Mouse (Mus musculus) bone marrow macrophage, adult 2 months (primary cell): ENCODE measurements around the gene Htra2.

Experiments used
- CTCF ChIP-seq: IDR thresholded peaks from 2 replicates; pipeline ENCODE4 v1.5.1; 2012; ENCODE audit warnings: low read depth, mild to moderate bottlenecking, low read length, moderate library complexity
- POLR2A ChIP-seq: IDR thresholded peaks from 2 replicates; pipeline ENCODE4 v1.6.1; 2012; ENCODE audit warnings: mild to moderate bottlenecking, low read depth, low read length, borderline replicate concordance

GRCm38 (mm10) chr6:83008659-83009058 is 46.4 kb downstream of the Htra2 start:
- no peak for TF ChIP-seq CTCF
- TF ChIP-seq POLR2A, result no peak
